Mouse (Mus musculus): Measurements from ENCODE around the gene Tmc6.

- TF ChIP-seq CTCF (IDR thresholded peaks at IDR 0.05) (no peak), EP300 (IDR thresholded peaks at IDR 0.05; ENCODE audit: insufficient read depth, low read depth, low read length) (no peak), POLR2A (IDR thresholded peaks at IDR 0.05; ENCODE audit: insufficient read depth, low read depth, low read length) (no peak)
Observed at GRCm38 (mm10) chr11:117742243-117742642, 39.8 kb downstream of the Tmc6 start.
